ENCODE assay signal across 8 mouse cellular contexts in genomic region chr5:86065101-86065875, GRCm38 (mm10). TPM values are rescaled to one million over a fixed set of nuclear protein-coding genes. Genes with fewer than 3 reads are reported as not detected.
DNase-seq lines count a peak whose midpoint lies in the region; ATAC-seq lines count a peak whose summit lies in the region.

Gene Cenpc1 (minus strand): TSS chr5:86065583.

- peak; percentile 98 for DNase-seq in ES-CJ7 (ENCODE audit: low read depth, low spot score)
- peak; percentile 95 for DNase-seq in cerebellum, adult 11 months
- peak; percentile 98 for DNase-seq in forebrain, embryonic 14.5 days (ENCODE audit: low spot score)
- DNase-seq in heart, postnatal 14 days = peak; percentile 97 to 98
- peak; percentile 96 for DNase-seq in layer of hippocampus, adult 11-12 months (ENCODE audit: low spot score)
- DNase-seq in lung, adult 18-20 months = peak; percentile 98
- peak; percentile 97 for DNase-seq in testis, postnatal 14 days (ENCODE audit: low spot score)

- peak within 1 kb of the TSS; percentile 85 for H3K9ac ChIP-seq in forebrain, embryonic 14.5 days (ENCODE audit: low read length)
- H3K9ac ChIP-seq in neural tube, embryonic 15.5 days (replicated peaks) = peak within 1 kb of the TSS; percentile 77

- under 1% methylated on average over 60 of the region's 60 CpGs for WGBS in forebrain, embryonic 14.5 days
- under 1% methylated on average over 60 of the region's 60 CpGs for WGBS in neural tube, embryonic 15.5 days

- H3K4me1 ChIP-seq in forebrain, embryonic 14.5 days (ENCODE audit: control insufficient read depth, insufficient read depth, low read length) = peaks cover 10% of the 10 kb centered on the region; the same call in 1 of the 2 replicates
- peaks cover 24% of the 10 kb centered on the region for H3K4me1 ChIP-seq in neural tube, embryonic 15.5 days

- ATAC-seq in forebrain, embryonic 14.5 days = peak; percentile 94
- ATAC-seq in neural tube, embryonic 15.5 days (ENCODE audit: low FRiP score) = peak; percentile 96

- H3K27me3 ChIP-seq in forebrain, embryonic 14.5 days (replicated peaks; ENCODE audit: control insufficient read depth, insufficient read depth, low read length) = no peaks in the 10 kb centered on the region
- no peaks in the 10 kb centered on the region for H3K27me3 ChIP-seq in neural tube, embryonic 15.5 days (replicated peaks)

- H3K36me3 ChIP-seq in forebrain, embryonic 14.5 days (ENCODE audit: control insufficient read depth, insufficient read depth, low read length) = no peaks in the 10 kb centered on the region
- H3K36me3 ChIP-seq in neural tube, embryonic 15.5 days = no peaks in the 10 kb centered on the region

- peak within 1 kb of the TSS; percentile 85 for H3K27ac ChIP-seq in forebrain, embryonic 14.5 days (ENCODE audit: low read depth, low read length)
- H3K27ac ChIP-seq in neural tube, embryonic 15.5 days (replicated peaks) = peak within 1 kb of the TSS; percentile 93

- no peaks in the 10 kb centered on the region for H3K9me3 ChIP-seq in forebrain, embryonic 14.5 days (replicated peaks; ENCODE audit: control insufficient read depth, low read length)
- H3K9me3 ChIP-seq in neural tube, embryonic 15.5 days (replicated peaks) = no peaks in the 10 kb centered on the region

- intact Hi-C loops in heart, postnatal 14 days (cut with DNase I) = loop anchor here (5.0 kb wide), 2 partner anchors 57 to 107 kb away; partner anchors contain the start of gene Uba6

- H3K4me2 ChIP-seq in forebrain, embryonic 14.5 days (ENCODE audit: low read length) = peak within 1 kb of the TSS; percentile 48
- peak within 1 kb of the TSS; percentile 81 for H3K4me2 ChIP-seq in neural tube, embryonic 15.5 days

- H3K4me3 ChIP-seq in forebrain, embryonic 14.5 days (ENCODE audit: low read depth, low read length) = peak within 1 kb of the TSS; percentile 78
- peak within 1 kb of the TSS; percentile 84 for H3K4me3 ChIP-seq in neural tube, embryonic 15.5 days (replicated peaks)

RNA-seq across cellular contexts. Expression of gene Cenpc1, which starts in this region (rescaled TPM):
- 36.3 and 43.2 TPM in 2 replicates for polyA plus RNA-seq in forebrain, embryonic 14.5 days (2014; fragmentation: Nextera tagmentation; extraction: Ambion mirVana)
- total RNA-seq in heart, postnatal 14 days (2021) = 1 to 10 TPM; 7.3 to 7.8 TPM
- polyA plus RNA-seq in neural tube, embryonic 15.5 days (2015; fragmentation: Nextera tagmentation; extraction: Ambion mirVana) = 33.8 and 34.1 TPM in 2 replicates

Comparison
In these comparisons a context has a peak if more than half of its experiments do, and no peak if none do; other contexts are left out.
1. Peak in every context shown above with its lines: DNase-seq, ATAC-seq, H3K4me3 ChIP-seq and H3K27ac ChIP-seq.